Mouse (Mus musculus) lung, postnatal 4 days (tissue): ENCODE measurements around the gene Krt10.

ENCODE experiments used
- DNase-seq, 2 experiments: peaks; one replicate each; pipeline ENCODE4 v3.0.0; 2021

The Krt10 gene

DNA sequence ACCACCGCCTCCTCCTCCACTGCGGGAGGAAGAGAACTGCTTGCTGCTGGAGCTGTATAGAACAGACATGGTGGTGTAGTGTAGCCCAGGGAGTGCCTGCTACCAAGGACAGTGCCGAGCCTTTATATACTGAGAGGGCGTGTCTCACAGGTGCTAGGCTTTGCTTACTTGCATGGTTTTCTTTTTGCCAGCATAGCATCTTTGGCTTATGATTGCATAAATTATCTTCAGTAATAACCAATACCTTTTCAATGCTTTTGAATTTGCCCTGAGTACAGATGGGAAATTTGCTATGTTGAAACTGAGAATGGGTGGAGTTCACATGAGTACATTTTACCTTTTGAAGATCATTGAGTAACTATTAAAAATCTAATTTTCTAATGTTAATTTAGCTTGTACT, at the start of gene Krt10:
Krt10 (minus strand) TSS at position 101 of the 400 bp plus-strand sequence.
- no peak for DNase-seq

DNA sequence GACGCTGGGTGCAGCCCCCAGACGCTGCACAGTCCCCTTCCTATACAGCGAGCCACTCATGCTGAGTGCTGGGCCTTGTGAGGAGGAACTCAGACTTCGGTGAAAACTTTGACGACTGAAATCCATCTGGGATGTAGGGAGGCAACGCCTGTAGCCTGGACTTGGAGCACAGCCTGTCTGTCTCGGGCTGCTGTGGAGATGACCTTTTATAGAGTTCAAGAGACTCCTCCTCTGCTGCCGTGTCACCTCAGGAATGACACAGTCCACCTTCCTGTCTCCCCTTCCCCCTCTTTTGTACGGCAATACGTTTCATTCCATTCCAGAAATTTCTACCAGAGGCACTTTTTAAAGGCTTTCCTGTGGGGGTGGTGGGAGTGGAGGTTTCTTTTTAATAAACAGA, 48.8 kb upstream of the Krt10 start, which contains the start of gene Krt20:
Krt20 (minus strand) TSS at position 179 of the 400 bp plus-strand sequence.
- DNase-seq: no peak

GRCm38 (mm10) chr11:99436625-99437024, 47.5 kb upstream of the Krt10 start:
- no peak for DNase-seq

DNA sequence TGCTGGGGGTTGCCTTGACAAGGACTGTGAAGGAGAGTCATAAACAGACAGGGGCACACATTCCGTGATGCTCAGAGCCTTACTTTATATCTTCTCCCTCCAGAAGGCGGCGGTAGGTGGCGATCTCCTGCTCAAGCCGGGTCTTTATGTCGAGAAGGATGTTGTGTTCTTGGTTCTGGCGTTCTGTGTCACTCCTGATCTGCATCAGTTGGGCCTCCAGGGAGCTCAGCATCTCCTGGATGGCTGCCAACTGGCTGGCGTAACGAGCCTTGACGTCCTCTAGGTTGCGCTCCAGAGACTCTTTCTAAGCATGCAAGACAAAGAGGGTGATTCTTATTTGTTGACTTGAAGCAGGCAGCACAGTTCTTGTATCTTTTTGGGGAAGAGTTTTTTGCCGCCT, 41.5 kb upstream of the Krt10 start:
- DNase-seq: peak; percentile 17 to 25

GRCm38 (mm10) chr11:99422159-99422558, 33.0 kb upstream of the Krt10 start, which contains the start of gene Krt12:
Krt12 (minus strand) TSS chr11:99422259.
- DNase-seq: no peak

GRCm38 (mm10) chr11:99420586-99420985, 31.4 kb upstream of the Krt10 start:
- no peak for DNase-seq

GRCm38 (mm10) chr11:99417819-99418218, 28.7 kb upstream of the Krt10 start:
- DNase-seq: no peak

GRCm38 (mm10) chr11:99416902-99417301, 27.7 kb upstream of the Krt10 start:
- no peak for DNase-seq

DNA sequence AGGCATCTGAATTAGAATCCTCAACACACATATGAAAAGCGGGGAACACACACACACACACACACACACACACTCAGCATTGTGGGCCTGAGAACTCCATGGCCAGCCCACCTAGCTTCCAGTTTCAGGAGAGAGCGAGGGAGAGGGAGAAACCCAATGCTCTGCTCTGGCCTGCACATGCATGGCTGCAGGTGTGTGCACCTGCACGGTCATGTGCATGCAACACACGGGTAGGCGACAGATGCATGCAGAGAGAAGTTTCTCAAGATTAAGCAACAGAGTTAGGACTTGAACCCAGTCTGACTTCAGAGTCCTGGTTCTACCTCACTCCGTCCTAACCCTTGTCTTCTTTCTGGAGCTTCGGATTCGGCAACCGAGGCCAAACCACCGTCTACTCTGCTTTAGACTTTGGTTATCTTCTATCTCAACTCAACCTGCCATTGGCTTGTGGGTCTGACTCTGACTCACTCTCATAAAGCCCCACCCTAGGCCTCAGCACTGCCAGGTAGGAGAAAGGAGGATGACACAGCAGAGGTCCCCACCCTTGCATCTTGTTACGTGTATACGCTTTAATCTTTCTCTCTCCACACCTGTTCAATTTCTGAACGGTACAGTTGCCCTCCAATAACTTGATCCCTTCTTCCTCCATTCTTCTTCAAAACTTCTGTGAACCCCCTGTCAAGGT, 25.4 kb upstream of the Krt10 start:
- no peak for DNase-seq

GRCm38 (mm10) chr11:99413247-99413646, 24.1 kb upstream of the Krt10 start:
- peak in 1 of 2 experiments; percentile 21 for DNase-seq

GRCm38 (mm10) chr11:99406186-99406585, 17.0 kb upstream of the Krt10 start:
- peak in 1 of 2 experiments; percentile 9 for DNase-seq

DNA sequence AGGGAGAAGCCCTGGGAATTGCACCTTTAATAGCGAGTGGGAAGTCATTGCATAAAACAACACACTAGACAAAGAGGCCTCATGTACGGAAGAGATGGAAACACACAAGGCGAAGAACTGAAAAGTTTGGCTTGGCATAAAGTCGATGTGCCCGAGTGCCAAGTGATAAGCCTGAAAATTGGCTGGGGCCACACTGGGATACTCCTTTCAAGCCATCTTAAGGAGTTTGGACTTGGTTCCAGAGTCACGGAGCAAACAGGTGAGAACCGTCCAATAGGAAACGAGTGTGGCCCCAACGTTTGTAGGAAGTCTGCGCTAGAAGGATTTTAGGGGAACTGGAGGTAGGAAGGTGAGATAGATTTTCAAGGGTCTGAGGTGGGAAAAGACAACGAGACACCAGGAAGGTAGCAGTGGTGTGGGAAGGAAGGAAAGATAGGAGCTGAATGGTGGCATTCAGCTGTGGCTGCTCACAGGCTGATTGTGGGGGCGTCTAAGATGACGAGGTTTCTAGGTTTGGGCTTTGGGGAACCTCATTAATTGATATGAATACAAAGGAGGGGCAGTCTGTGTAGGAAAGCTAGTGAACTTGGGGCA, 10.9 kb upstream of the Krt10 start:
- DNase-seq: no peak

- no peak for DNase-seq
Measured at GRCm38 (mm10) chr11:99398832-99399231, 9.7 kb upstream of the Krt10 start.

DNA sequence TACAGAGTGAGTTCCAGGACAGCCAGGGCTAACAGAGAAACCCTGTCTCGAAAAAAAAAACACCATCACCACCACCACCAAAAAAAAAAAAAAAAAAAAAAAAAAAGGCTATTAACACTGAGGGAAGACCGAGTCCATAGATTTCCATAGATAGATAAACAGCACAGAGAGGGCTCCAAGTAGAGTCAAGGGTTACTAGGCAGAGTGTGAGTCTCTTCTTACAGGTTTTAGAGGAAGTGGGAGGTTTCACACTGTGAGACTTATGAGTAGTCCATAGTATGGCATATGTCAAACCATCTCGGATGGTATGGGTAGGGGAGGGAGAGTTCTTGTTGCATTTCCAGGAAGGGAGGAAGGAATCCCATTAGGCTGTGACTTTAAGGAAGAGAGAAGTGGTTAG, 8.9 kb upstream of the Krt10 start:
- DNase-seq: no peak

DNA sequence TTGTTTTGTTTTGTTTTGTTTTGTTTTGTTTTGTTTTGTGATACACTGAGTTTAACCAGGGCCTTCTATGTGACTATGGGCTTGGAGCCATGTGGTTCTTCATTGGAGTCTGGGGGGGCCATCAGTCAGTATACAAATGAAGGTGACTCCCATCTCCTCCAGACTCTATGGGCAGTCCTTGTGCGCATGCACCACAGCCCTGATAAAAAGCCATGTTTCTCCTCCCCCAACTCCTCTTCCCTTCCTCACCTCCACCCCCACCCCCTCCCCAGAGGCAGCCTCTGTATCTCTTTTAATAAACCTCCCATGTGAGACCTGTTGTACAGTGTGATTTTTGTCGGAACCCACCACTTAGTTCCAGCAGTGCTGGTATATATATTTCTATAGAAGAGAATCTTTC, 7.5 kb upstream of the Krt10 start:
- DNase-seq: no peak

DNA sequence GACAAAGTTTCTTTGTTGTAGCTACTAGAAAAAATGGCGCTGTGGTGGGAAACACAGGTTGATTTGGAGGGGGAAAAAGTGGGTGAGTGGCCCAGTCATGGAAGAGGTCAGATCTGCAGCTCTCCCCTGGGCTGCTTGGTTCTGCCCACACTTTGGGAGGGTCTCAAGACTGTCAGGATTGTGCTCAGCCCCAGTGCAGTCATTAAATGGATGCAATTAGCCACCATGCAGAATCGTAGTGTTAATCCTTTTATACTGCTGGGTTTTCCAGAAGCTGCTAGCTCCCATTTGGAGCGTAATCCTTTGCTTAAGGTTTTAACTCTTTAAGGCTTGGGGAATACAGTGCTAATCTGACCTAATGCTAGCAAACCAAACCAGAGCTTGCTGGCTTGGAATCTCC, 6.9 kb upstream of the Krt10 start:
- no peak for DNase-seq

DNA sequence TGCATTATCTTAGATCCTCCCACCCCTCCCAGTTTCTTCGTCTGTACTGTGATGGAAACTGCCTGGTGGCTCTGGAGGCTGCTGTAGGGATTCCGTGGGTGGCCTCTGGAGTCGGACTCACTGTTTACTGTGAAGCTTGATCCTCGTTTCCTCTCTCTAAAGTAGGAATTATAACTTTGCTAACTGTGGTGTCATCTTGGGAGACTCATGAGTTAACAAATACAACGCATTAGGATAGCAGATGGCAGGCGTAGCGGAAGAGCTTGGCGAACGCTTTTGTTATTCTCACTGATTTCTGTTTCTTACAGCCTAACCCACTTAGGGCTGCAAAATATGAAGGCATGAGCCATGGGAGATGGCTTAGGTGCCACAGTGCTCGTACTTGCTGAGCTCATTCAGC, 3.3 kb upstream of the Krt10 start:
- no peak for DNase-seq

- DNase-seq: no peak
Measured at GRCm38 (mm10) chr11:99391375-99391774, 2.2 kb upstream of the Krt10 start.

DNA sequence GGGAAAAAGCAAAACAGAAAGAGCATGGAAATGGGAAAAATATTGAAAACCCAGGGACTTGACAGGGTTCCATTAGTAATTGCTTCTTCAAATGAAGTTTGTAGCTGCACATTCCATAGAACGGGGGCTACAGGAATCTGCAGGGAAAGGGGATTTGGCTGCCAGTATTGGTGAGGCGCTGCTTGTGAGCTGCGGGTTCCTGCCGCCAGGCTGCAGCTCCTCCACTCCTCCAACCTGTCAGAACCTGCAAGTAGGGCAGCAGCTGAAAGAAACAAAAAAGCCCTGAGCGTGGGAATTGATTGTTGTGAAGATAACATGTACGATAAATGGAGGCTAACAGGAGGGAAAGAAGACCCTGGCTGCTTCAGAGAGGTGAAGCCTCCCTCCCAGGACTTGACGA, 1.7 kb upstream of the Krt10 start:
- DNase-seq: no peak

DNA sequence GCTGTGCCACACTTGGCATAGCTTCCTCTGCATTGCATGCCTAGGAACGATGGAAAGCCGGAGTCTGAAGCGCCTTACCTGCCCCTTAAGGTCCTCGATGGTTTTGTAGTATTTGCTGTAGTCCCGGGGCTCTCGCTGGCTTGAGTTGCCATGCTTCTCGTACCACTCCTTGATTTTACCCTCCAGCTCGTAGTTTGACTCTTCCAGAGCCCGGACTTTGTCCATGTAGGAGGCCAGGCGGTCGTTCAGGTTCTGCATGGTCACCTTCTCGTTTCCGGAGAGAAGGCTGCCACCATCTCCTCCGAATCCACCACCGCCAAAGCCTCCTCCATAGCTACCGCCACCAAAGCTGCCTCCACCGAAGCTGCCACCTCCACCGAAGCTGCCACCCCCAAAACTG, 503 bp downstream of the Krt10 start:
- DNase-seq: no peak

DNA sequence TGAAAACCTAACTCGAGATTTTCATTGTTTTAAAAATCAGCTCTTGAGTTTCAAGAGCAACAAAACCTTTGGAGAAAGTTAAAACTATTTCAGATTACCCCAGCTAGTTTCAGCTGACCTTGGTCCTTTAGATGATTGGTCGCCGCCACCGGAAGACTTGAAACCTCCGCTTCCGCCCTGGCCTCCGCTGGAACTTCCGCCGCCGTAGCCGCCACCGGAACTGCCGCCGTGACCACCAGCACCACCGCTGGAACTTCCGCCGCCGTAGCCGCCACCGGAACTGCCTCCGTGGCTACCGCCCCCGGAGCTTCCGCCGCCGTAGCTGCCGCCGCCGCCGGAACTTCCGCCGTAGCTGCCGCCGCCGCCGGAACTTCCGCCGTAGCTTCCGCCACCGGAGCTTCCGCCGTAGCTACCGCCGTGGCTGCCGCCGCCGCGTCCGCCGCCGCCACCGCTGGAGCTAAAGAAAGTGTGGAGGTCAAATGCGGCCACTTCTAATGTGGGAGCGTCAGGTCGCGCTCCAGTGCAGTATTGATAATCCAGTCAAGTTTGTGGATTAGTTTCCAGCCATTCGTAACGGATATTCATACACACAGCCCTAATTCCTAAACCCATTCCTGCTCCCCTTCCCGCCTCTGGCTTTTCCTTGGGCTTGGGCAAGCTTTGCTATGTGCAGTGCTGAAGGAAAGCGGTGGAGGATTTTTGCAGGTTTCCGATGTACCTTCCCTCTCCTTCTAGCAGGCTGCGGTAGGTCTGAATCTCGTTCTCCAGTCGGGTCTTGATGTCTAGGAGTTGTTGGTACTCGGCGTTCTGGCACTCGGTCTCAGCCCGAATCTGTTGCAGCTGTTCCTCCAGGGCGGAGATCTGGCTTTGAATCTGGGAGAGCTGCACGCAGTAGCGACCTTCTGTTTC, 3.1 kb downstream of the Krt10 start:
- peak; percentile 92 to 96 for DNase-seq

- peak; percentile 67 to 79 for DNase-seq
Measured at GRCm38 (mm10) chr11:99379568-99379967, 9.6 kb downstream of the Krt10 start.

- no peak for DNase-seq
Measured at GRCm38 (mm10) chr11:99374803-99375202, 14.4 kb downstream of the Krt10 start, which contains the start of gene Krt28. Krt28 (minus strand) TSS chr11:99374903.
